8 mouse cellular contexts compared by ENCODE assay signal in genomic region chr5:74703741-74704459, GRCm38 (mm10). TPM values are rescaled to one million over a fixed set of nuclear protein-coding genes. Genes with fewer than 3 reads are reported as not detected.
A peak's percentile ranks its signal among the peaks of the same experiment; 100 is the strongest.
DNase-seq lines count a peak whose midpoint lies in the region; ATAC-seq and TF ChIP-seq lines count a peak whose summit lies in the region.

No protein-coding gene starts in this region.

- peak; percentile 76 for ATAC-seq in embryonic facial prominence, embryonic 12.5 days (ENCODE audit: insufficient number of reproducible peaks, insufficient read depth, low FRiP score, low TSS enrichment)
- ATAC-seq in hindbrain, embryonic 12.5 days (ENCODE audit: low FRiP score): peak; percentile 83
- peak; percentile 73 for ATAC-seq in limb, embryonic 14.5 days (ENCODE audit: low FRiP score, low read depth)

- H3K36me3 ChIP-seq in embryonic facial prominence, embryonic 12.5 days: no peaks in the 10 kb centered on the region
- H3K36me3 ChIP-seq in hindbrain, embryonic 12.5 days: no peaks in the 10 kb centered on the region
- no peaks in the 10 kb centered on the region for H3K36me3 ChIP-seq in limb, embryonic 14.5 days (ENCODE audit: control insufficient read depth, insufficient read depth, low read length)

- no peaks in the 10 kb centered on the region for H3K9me3 ChIP-seq in embryonic facial prominence, embryonic 12.5 days
- H3K9me3 ChIP-seq in hindbrain, embryonic 12.5 days (replicated peaks): no peaks in the 10 kb centered on the region
- no peaks in the 10 kb centered on the region for H3K9me3 ChIP-seq in limb, embryonic 14.5 days (ENCODE audit: control insufficient read depth, low read length)

- no peaks in the 10 kb centered on the region for H3K27me3 ChIP-seq in embryonic facial prominence, embryonic 12.5 days
- H3K27me3 ChIP-seq in hindbrain, embryonic 12.5 days: peaks cover 5% of the 10 kb centered on the region; the same call in 1 of the 2 replicates
- H3K27me3 ChIP-seq in limb, embryonic 14.5 days (ENCODE audit: control insufficient read depth, insufficient read depth, low read length): no peaks in the 10 kb centered on the region

- peak overlapping the region; percentile 34 for H3K4me3 ChIP-seq in embryonic facial prominence, embryonic 12.5 days
- peak overlapping the region; percentile 38 for H3K4me3 ChIP-seq in hindbrain, embryonic 12.5 days
- H3K4me3 ChIP-seq in limb, embryonic 14.5 days (replicated peaks; ENCODE audit: low read length): peak overlapping the region; percentile 38

- no peak overlapping the region for H3K9ac ChIP-seq in embryonic facial prominence, embryonic 12.5 days
- H3K9ac ChIP-seq in hindbrain, embryonic 12.5 days: no peak overlapping the region
- H3K9ac ChIP-seq in limb, embryonic 14.5 days (ENCODE audit: low read depth, low read length, severe bottlenecking): peak overlapping the region; percentile 32; the same call in 1 of the 2 replicates

- H3K4me2 ChIP-seq in embryonic facial prominence, embryonic 12.5 days (replicated peaks): peak overlapping the region; percentile 45
- peak overlapping the region; percentile 53 for H3K4me2 ChIP-seq in hindbrain, embryonic 12.5 days (replicated peaks)
- peak overlapping the region; percentile 55 for H3K4me2 ChIP-seq in limb, embryonic 14.5 days (replicated peaks; ENCODE audit: low read depth, low read length, severe bottlenecking)

- H3K27ac ChIP-seq in embryonic facial prominence, embryonic 12.5 days: peak overlapping the region; percentile 69; the same call in 1 of the 2 replicates
- no peak overlapping the region for H3K27ac ChIP-seq in hindbrain, embryonic 12.5 days
- H3K27ac ChIP-seq in limb, embryonic 14.5 days (replicated peaks; ENCODE audit: low read depth, low read length): no peak overlapping the region

- DNase-seq in urinary bladder, postnatal 14 days (ENCODE audit: low spot score): peak; percentile 41
- DNase-seq in urinary bladder, postnatal 10 days (ENCODE audit: low spot score): no peak
- peak; percentile 44 for DNase-seq in limb, embryonic 14.5 days (ENCODE audit: low spot score)
- DNase-seq in retina, postnatal 1 day: peak; percentile 73
- no peak for DNase-seq in frontal cortex, adult 2 months (ENCODE audit: extremely low spot score in 1 of 2, low spot score in 1 of 2)
- no peak for DNase-seq in layer of hippocampus, postnatal 10 days (ENCODE audit: low spot score in 2 of 2)

- WGBS in embryonic facial prominence, embryonic 12.5 days: 14% methylated on average over 17 of the region's 17 CpGs
- 15% methylated on average over 17 of the region's 17 CpGs for WGBS in hindbrain, embryonic 12.5 days
- WGBS in limb, embryonic 14.5 days: 11% methylated on average over 17 of the region's 17 CpGs

- peaks cover 36% of the 10 kb centered on the region for H3K4me1 ChIP-seq in embryonic facial prominence, embryonic 12.5 days
- peaks cover 13% of the 10 kb centered on the region for H3K4me1 ChIP-seq in hindbrain, embryonic 12.5 days
- peaks cover 10% of the 10 kb centered on the region for H3K4me1 ChIP-seq in limb, embryonic 14.5 days (ENCODE audit: control insufficient read depth, insufficient read depth, low read length)

- TF ChIP-seq POLR2A in limb, embryonic 14.5 days (IDR thresholded peaks at IDR 0.05; ENCODE audit: borderline replicate concordance, extremely low read depth, insufficient read depth, insufficient read length): no peak

RNA-seq across cellular contexts. Expression of gene Lnx1, which starts 1.2 kb away (rescaled TPM):
- polyA plus RNA-seq in embryonic facial prominence, embryonic 12.5 days (2016; fragmentation: Nextera tagmentation; extraction: Ambion mirVana): 1.8 and 2.0 TPM in 2 replicates
- polyA plus RNA-seq in hindbrain, embryonic 12.5 days (2016; fragmentation: Nextera tagmentation; extraction: Ambion mirVana): 0.68 and 0.96 TPM in 2 replicates
- 1.0 and 1.1 TPM in 2 replicates for polyA plus RNA-seq in limb, embryonic 14.5 days (2012; rRNA removed)
- polyA plus RNA-seq in limb, embryonic 14.5 days (2014; fragmentation: Nextera tagmentation; extraction: Ambion mirVana): 0.92 and 1.2 TPM in 2 replicates
- 40.6 and 41.8 TPM in 2 replicates for polyA plus RNA-seq in frontal cortex, adult 2 months (2012; rRNA removed)
- 10 to 100 TPM; 19.3 to 22.3 TPM for total RNA-seq in layer of hippocampus, postnatal 10 days (2021)

Comparison
In these comparisons a context has a peak if more than half of its experiments do, and no peak if none do; other contexts are left out.
1. DNase-seq: peak in urinary bladder, postnatal 14 days (single experiment), limb, embryonic 14.5 days (single experiment) and retina, postnatal 1 day (single experiment); none in urinary bladder, postnatal 10 days (single experiment), frontal cortex, adult 2 months (0 of 2) and layer of hippocampus, postnatal 10 days (0 of 2).
2. RNA of gene Lnx1, which starts 1.2 kb away (polyA plus RNA-seq): 40.6 to 41.8 TPM in frontal cortex, adult 2 months; 1.8 to 2.0 TPM in embryonic facial prominence, embryonic 12.5 days, 0.92 to 1.2 TPM in limb, embryonic 14.5 days and 0.68 to 0.96 TPM in hindbrain, embryonic 12.5 days; every median in the first group is over 10 times any median in the second.
3. Peak in every context shown above with its lines, with median percentiles within 50 percentile points of each other: ATAC-seq, H3K4me2 ChIP-seq and H3K4me3 ChIP-seq.